Mouse (Mus musculus): ENCODE measurements around the gene Trim27.

- TF ChIP-seq CTCF (IDR thresholded peaks at IDR 0.05; ENCODE audit: control insufficient read depth, insufficient read depth, low read length) (no peak), POLR2A (IDR thresholded peaks at IDR 0.05; ENCODE audit: borderline replicate concordance, control insufficient read depth, low read depth, low read length) (no peak)
Measured at GRCm38 (mm10) chr13:21198313-21198712, 19.1 kb downstream of the Trim27 start.

All from bone marrow, adult 2 months (tissue).